Mouse (Mus musculus): ENCODE data around the gene Avpr1a.

Avpr1a gene

DNA sequence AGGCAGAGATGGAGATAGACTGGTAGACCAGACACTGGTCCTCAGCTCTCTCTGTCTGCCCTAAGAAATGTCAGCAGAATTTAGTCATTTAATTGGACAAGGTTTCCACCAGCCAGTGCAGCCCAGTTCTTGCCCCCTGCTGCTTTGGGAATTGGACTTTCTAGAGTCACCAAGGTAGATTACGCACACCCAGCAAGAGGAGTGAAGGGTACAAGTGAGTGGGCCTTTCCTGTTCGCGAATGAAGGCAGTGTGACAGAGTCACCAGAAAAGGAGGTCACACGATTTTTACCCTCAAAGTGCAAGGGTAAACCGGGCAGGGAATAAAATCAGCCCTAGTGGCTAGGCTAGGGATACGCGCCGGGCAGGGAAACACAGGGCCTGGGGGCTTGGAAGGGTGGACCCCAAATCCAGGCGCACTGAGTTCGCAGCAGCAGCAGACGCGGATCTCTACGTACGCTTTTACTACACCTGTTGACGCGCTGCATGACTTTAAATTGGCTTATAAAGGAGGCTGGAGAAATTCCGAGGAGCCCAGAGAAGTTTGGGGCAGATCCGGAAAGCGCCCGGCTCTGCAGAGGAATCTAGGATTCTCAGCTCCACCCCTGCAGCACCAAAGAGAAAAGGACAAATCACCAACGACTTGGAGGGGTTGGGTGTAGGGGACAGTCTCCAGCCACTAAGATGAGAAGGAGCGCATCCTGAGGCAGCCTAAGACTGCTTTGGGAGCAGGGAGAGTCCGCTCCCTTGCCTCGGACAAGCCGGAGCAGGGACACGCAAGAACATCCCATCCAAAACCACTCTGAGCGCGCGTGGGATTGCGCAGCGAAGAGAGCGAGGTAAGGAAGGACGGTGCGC is at the start of gene Avpr1a:
TSS of gene Avpr1a (plus strand) at position 639 of the 856 bp plus-strand sequence.
- in situ Hi-C loops (cut with MboI, MseI), result loop anchor here (5.0 kb wide), 1 partner anchor 346 kb away; no protein-coding TSS in a partner anchor

DNA sequence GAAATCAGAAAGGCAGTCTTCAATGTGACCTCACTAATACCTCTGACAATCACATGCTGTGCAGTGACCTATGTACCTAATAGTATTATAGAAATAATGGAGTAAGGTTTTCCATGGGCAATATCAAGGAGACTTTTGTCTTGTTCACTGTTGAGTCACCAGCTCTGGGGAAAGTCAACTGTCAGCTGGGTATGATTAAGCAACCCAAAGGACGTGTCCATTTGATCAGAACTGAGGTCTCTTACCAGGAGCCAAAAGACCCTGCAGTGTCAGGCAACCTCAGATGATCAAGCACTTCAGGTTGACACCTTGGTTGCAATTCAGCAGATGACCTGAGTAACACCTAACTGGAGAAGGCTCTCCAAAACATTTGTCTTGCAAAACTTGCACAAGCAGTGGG is 46.0 kb upstream of the Avpr1a start:
- in situ Hi-C loops (cut with MboI, MseI), result no loop called here

DNA sequence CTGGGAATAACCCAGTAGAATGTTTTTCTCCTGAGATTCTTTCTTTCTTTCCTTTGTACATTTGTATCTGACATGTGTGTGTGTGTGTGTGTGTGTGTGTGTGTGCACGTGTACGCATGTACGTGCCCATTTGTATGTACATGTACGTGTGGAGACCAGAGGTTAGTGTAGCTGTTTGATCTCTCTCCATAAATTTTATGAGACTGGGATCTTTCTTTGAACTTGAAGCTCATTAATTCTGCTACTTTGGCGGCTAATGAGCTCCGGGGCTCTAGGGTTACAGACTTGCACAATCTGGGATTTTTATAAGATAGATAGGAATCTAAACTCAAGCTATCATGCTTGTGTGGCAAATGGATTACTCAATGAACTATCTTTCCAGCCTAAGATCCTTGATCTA is 42.0 kb upstream of the Avpr1a start:
- in situ Hi-C loops (cut with MboI, MseI), result no loop called here

GRCm38 (mm10) chr10:122408697-122409409 is 39.4 kb upstream of the Avpr1a start:
- in situ Hi-C loops (cut with MboI, MseI), result no loop called here

- in situ Hi-C loops (cut with MboI, MseI), result no loop called here
Measured at GRCm38 (mm10) chr10:122410791-122411190, 37.5 kb upstream of the Avpr1a start.

DNA sequence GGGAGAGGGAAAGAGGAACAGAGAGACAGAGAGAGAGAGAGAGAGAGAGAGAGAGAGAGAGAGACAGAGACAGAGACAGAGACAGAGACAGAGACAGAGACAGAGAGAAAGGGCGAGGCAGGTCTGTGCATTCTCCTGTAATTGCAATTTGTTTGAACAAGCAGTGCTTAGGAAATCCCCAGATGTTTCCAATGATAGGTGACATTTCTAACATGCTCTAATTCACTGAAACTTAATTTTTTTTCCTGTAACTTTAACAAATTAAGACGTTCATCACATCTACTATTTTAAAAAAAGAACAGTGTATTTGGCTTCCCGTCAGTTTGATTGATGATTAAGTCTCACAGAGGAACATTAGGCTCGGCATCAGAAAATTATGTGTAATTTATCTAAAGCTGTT is 15.6 kb upstream of the Avpr1a start:
- in situ Hi-C loops (cut with MboI, MseI), result no loop called here

DNA sequence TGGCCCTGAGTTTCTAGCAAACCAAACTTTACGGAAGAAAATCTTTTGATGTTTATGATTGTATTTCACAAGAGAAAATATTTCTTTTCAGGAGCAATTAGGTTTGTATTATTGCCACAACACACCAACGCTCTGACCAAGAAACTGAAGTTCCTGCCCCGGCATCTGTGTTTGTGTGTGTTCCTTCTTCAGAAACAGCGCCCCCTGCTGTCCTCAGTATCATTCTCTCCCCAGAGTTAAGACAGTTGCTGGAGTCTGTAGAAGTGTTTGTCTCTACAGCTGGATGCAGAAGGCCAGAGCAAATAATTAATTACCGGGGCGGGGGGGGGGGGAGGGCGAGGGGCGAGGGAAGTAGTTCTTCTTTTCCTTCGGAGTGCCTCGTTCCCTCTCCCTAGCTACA is 1.0 kb upstream of the Avpr1a start:
- in situ Hi-C loops (cut with MboI, MseI), result loop anchor here (5.0 kb wide), 1 partner anchor 345 kb away; no protein-coding TSS in a partner anchor

DNA sequence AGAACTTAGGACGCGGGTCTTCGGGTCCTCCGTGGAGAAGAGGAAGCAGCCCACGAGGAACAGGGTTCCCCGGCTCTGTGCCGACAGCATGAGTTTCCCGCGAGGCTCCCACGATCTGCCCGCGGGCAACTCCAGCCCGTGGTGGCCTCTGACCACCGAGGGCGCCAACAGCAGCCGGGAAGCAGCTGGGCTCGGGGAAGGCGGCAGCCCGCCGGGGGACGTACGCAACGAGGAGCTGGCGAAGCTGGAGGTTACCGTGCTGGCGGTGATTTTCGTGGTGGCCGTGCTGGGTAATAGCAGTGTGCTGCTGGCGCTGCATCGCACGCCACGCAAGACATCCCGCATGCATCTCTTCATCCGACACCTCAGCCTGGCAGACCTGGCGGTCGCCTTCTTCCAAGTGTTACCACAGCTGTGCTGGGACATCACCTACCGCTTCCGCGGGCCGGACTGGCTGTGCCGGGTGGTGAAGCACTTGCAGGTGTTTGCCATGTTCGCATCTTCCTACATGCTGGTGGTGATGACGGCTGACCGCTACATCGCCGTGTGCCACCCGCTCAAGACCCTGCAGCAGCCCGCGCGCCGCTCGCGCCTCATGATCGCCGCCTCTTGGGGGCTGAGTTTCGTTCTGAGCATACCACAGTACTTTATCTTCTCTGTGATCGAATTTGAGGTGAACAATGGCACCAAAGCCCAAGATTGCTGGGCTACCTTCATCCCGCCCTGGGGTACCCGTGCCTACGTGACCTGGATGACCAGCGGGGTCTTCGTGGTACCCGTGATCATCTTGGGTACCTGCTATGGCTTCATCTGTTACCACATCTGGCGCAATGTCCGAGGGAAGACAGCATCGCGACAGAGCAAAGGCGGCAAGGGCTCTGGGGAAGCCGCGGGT is 665 bp downstream of the Avpr1a start:
- in situ Hi-C loops (cut with MboI, MseI), result loop anchor here (5.0 kb wide), 1 partner anchor 347 kb away; no protein-coding TSS in a partner anchor

DNA sequence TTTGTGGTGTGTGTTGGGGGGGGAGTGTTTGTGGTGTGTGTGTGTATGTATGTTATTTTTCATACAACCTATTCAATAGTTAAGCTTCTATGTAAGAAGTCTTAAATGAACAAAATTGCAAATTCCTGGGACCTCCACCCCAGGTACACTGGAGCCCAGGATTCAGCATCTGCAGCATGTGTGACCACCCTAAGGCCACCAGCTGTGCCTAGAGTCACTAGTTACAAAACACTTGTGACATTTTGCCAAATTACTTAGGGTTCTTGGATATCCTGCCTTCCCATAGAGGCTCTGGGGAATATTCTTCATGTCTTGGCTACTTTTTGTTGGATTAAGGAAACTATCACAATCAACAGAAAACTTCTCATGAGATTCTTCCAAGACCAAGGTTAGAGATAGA is 1.6 kb downstream of the Avpr1a start:
- in situ Hi-C loops (cut with MboI, MseI), result loop anchor here (5.0 kb wide), 1 partner anchor 348 kb away; no protein-coding TSS in a partner anchor

- in situ Hi-C loops (cut with MboI, MseI), result no loop called here
Measured at GRCm38 (mm10) chr10:122453466-122453865, 5.2 kb downstream of the Avpr1a start.

DNA sequence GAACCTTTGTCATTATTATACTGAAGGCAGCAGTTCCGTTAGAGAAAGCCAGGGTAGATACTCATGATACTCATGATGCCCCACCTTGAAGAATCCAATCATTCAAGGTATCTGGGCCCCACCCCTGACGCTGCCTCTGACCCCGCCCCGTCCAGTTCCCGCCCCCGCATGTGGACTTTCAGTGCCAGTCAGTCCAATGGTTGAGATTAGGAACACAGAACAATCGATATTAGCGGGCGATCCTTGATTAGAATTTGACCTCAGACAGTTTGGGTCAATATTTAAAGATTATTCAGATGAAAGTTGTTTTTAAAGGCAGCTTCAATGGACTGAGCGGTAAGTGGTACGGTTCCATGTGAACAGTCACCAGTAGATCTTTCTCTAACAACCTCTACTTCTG is 7.5 kb downstream of the Avpr1a start:
- in situ Hi-C loops (cut with MboI, MseI), result no loop called here

DNA sequence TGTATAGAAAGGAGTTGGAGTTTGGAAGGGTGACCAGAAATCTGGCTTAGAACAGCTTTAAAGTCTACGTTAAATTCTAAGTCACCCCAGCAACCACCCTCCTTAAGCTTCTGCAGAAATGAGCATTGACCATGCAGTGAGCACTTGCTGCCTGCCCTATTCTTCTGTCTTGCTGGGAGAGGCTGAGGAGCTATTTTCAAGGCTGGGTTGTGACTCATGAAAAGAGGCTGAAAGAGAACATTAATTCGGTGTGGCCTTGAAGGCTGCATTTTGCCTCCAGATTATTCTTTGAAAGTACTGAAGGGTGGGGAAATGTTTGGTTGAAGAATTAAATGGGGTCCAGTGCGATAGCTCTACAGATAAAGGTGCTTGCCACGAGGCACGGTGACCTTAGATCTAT is 28.5 kb downstream of the Avpr1a start:
- in situ Hi-C loops (cut with MboI, MseI), result no loop called here

GRCm38 (mm10) chr10:122498551-122498950 is 50.3 kb downstream of the Avpr1a start:
- in situ Hi-C loops (cut with MboI, MseI), result no loop called here

DNA sequence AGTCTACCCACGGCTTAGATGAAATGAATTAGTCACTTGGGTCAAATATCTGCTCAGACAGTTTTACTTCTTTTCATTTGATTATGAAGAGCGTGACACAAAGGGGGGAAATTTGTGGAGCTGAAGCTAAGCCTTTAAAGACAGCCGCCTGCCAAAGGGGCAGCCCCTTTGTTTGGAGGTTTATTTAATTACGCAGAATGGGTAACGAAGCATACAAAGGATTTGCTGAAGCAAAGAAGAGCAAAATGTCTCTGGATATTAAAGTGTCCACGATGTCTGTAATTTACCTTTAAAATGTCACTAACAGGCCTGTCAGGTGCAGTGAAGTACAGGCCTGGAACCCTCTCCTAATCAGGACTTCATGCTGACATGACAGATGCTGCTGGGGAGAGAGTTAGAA is 51.0 kb downstream of the Avpr1a start:
- in situ Hi-C loops (cut with MboI, MseI), result no loop called here

Measured in T-helper 1 cell (primary cell).